Mouse (Mus musculus) frontal cortex, postnatal 25 days (tissue): ENCODE data around the gene Abi2.

Source experiments
- DNase-seq, 2 experiments: peaks; one replicate each; pipeline ENCODE4 v3.0.0; 2022; ENCODE audit warnings: low spot score in 2 of 2

Gene Abi2

DNA sequence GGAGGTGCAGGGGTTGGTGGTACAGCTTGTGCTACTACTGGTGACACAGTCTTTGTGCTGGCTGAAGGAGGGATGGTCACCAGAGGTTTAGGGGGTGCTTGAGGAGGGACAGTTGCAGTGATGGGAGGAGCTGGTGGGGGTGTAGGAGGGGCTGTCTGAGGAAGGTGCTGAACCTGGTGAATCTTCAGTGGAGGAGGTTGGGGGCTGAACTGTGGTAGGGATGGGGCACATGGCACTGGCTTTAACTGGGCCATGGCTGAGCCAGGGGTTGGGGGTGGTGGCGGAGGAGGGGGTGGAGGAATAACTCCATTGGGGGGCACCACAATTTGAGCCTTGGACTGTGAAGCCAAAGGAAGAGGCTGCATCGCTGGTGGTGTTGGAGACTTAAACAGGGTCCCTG, 80.2 kb downstream of the Abi2 start:
- DNase-seq, result no peak

DNA sequence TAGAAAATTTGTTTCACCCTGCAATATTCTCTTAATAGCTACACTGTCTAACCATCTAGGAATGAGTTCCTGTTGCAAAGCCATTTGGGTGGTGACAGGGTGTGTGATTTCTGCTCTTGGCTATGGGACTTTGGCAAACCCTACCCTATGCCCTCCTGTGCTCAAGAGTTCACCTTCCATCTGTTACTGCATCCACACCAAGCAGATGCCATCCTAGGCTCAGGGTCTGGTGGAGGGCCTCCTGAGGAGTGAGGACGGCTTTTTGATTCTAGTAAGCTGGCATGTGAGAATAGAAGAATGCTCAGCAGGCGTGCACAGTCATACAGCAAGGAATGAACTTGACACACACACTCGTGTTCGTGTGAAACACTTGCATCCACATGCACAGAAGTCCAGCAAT, 81.1 kb downstream of the Abi2 start:
- no peak for DNase-seq

DNA sequence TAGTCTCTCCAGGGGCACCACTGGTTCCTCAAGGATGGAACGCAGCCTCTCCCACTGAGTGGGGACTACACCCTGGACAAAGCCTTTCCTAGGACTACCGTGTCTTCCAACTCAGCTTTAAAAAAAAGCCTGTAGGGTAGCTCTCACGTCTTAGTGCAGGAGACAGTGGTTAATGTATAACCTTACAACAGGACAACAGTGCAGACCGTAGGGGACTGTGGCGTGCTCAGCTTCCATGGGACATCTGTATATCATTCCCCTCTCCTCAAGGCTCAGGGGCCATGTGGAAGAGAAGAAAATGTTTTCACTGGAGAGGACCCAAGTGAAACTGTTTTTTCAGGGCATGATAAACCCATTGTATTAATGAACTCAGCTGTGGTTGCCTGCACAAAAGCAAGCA, 83.0 kb downstream of the Abi2 start:
- no peak for DNase-seq

DNA sequence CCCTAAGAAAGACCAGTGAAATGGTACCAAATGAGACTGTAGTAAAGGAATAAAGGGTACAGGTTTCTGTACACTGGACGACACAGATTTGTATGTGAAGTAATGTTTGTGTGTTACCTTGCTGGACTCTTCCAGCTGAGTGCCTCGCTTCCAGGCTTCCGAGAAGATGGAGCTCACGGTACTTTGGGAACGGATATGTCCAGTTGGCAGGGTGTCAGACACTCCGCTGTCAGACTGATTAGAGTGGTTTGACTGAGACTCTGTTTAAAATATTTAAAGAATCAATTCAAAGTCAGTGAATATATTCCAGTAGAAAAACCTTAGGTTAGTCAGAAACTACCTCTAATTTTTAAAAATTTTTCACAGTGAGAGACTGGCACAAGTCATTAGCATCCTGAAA, 84.0 kb downstream of the Abi2 start:
- DNase-seq, result no peak

GRCm38 (mm10) chr1:60503456-60503855, 94.0 kb downstream of the Abi2 start:
- DNase-seq, result no peak

- no peak for DNase-seq
These were observed 101.2 kb downstream of the Abi2 start for GRCm38 (mm10) chr1:60510584-60510983.

DNA sequence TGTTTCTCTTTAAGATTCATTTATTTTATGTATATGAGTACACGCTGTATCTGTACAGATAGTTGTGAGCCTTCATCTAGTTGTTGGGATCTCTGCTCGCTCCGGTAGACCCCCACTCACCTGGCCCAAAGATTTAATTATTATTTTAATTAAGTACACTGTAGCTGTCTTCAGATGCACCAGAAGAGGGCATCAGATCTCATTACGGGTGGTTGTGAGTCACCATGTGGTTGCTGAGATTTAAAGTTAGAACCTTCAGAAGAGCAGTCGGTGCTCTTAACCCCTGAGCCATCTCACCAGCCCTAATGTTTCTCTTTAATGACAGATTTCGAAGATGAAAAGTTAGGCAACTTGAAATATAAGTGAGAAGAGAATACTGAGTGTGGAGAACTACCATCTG, 120.7 kb downstream of the Abi2 start:
- DNase-seq, result no peak

DNA sequence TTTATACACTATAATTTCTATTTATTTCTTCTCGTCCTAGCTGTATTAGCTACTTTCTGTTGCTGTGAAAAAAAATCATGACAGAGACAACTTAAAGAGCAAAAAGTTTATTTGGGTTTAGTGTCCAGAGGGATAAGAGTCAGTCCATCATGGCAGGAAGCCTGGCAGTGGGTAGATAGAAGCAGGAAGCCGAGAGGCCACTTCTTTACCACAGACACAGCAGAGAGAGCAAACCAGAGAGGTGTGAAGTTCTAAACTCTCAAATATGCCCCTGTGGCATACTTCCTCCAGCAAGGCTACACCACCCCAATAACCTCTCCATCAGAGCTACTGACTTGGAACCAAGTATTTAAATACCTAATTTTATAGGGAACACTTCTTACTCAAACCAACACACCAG, 121.2 kb downstream of the Abi2 start:
- no peak for DNase-seq
